Mouse (Mus musculus) 416B (cell line): ENCODE results near the gene Cant1.

Experiments
- DNase-seq: peaks from one replicate; pipeline ENCODE4 v3.0.0; 2011; ENCODE audit warnings: low read depth

Cant1 gene

GRCm38 (mm10) chr11:118374506-118374905 is 44.4 kb downstream of the Cant1 start:
- DNase-seq: no peak

- no peak for DNase-seq
Measured at GRCm38 (mm10) chr11:118372641-118373040, 46.2 kb downstream of the Cant1 start.

GRCm38 (mm10) chr11:118371876-118372275 is 47.0 kb downstream of the Cant1 start:
- no peak for DNase-seq

- DNase-seq: no peak
Measured at GRCm38 (mm10) chr11:118369657-118370056, 49.2 kb downstream of the Cant1 start.

- DNase-seq: no peak
Measured at GRCm38 (mm10) chr11:118369251-118369650, 49.6 kb downstream of the Cant1 start.

- peak; percentile 84 for DNase-seq
Measured at GRCm38 (mm10) chr11:118368330-118368729, 50.6 kb downstream of the Cant1 start.

- no peak for DNase-seq
Measured at GRCm38 (mm10) chr11:118366559-118366958, 52.3 kb downstream of the Cant1 start.

GRCm38 (mm10) chr11:118366108-118366507 is 52.8 kb downstream of the Cant1 start:
- no peak for DNase-seq

- DNase-seq: peak; percentile 92
Measured at GRCm38 (mm10) chr11:118365171-118365570, 53.7 kb downstream of the Cant1 start.

- DNase-seq: no peak
Measured at GRCm38 (mm10) chr11:118364021-118364420, 54.9 kb downstream of the Cant1 start.

- peak; percentile 89 for DNase-seq
Measured at GRCm38 (mm10) chr11:118362971-118363518, 55.8 kb downstream of the Cant1 start.

GRCm38 (mm10) chr11:118362501-118362900 is 56.4 kb downstream of the Cant1 start:
- no peak for DNase-seq

GRCm38 (mm10) chr11:118360907-118361341 is 58.0 kb downstream of the Cant1 start:
- no peak for DNase-seq

GRCm38 (mm10) chr11:118360491-118360890 is 58.4 kb downstream of the Cant1 start:
- DNase-seq: no peak
